Mouse (Mus musculus) forebrain, embryonic 16.5 days (tissue): ENCODE data around the gene Zfp865. TPM values are rescaled to one million over a fixed set of nuclear protein-coding genes. Genes with fewer than 3 reads are reported as not detected.

ENCODE experiments used
- ATAC-seq: fragments of 200-750 bp; cut with Nextera tagmentation; 2 replicates; pipeline ENCODE4 v1.8.0; 2017; ENCODE audit warnings: mild to moderate bottlenecking, moderate library complexity
- H3K27ac ChIP-seq: fragments of 300-500 bp; sonication (generic); 2 replicates; pipeline ENCODE4 v1.5.1; 2014; ENCODE audit warnings: low read length, control low read depth
- H3K27me3 ChIP-seq: fragments of 300-500 bp; sonication (generic); replicated peaks from 2 replicates; pipeline ENCODE4 v1.6.1; 2014; ENCODE audit warnings: low read length; ENCODE audit not compliant: control insufficient read depth, insufficient read depth
- H3K36me3 ChIP-seq: fragments of 300-500 bp; sonication (generic); 2 replicates; pipeline ENCODE4 v1.6.1; 2014; ENCODE audit not compliant: control insufficient read depth, insufficient read depth
- H3K4me1 ChIP-seq: fragments of 300-500 bp; sonication (generic); replicated peaks from 2 replicates; pipeline ENCODE4 v1.6.1; 2014; ENCODE audit warnings: low read length; ENCODE audit not compliant: control insufficient read depth, insufficient read depth
- H3K4me2 ChIP-seq: fragments of 300-500 bp; sonication (generic); 2 replicates; pipeline ENCODE4 v1.6.1; 2014; ENCODE audit warnings: mild to moderate bottlenecking, low read length, control low read depth
- H3K4me3 ChIP-seq: fragments of 300-500 bp; sonication (generic); replicated peaks from 2 replicates; pipeline ENCODE4 v1.5.1; 2014; ENCODE audit warnings: mild to moderate bottlenecking, low read length, control low read depth
- H3K9ac ChIP-seq: fragments of 300-500 bp; sonication (generic); replicated peaks from 2 replicates; pipeline ENCODE4 v1.6.1; 2014; ENCODE audit warnings: low read depth, low read length, control low read depth
- H3K9me3 ChIP-seq: fragments of 300-500 bp; sonication (generic); 2 replicates; pipeline ENCODE4 v1.6.1; 2016; ENCODE audit warnings: low read length; ENCODE audit not compliant: control insufficient read depth
- WGBS: fragments of 180-500 bp; shearing (Covaris S2); extraction: QIAGEN DNeasy Blood & Tissue Kit; methylation state at CpG from one replicate; pipeline ENCODE4 v1.1.7; 2014; 5-methylcytosine and 5-hydroxymethylcytosine counted together
- polyA plus RNA-seq: library from polyadenylated mRNA; unstranded; fragments of >200 nt; fragmentation: Nextera tagmentation; extraction: Ambion mirVana; gene quantifications from 2 replicates; pipeline ENCODE4 v1.2.1, GENCODE M21; 2015

The Zfp865 gene
- polyA plus RNA-seq, 1 experiment from 2014 or later: 6.5 TPM

DNA sequence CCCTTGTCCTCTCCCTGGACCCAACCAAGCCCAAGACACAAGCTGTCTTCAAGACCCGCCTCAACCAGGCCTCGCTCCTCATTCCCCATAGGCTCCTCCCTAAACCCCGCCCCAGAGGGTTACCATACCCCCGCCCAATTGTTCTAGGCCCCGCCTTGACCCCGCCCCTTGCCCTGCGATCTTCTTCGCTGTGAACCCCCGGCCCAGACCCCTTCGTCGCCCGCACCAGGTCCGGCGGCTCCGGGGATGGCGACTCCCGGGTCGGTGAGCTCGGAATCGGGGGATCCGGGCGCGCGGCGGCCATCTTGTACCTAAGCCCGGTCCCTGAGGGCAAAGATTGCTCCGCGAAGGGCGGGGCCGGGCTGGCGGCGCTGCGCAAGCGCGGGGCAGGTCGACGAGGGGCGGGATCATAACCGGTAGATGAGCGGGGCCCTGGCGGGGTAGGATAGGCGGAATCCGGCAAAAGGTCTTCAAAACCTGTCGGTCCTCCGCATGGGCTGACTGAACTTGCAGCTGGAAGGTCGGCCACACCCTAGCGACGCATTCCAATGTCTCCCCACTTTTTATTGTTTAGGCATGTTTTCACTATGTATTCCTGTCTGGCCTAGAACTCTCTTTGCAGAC lies 18.0 kb downstream of the Zfp865 start, which contains the start of gene Zfp784:
TSS of gene Zfp784 (minus strand) at position 338 of the 624 bp plus-strand sequence.
- Histone ChIP-seq H3K4me1 (peaks cover 16% of the 10 kb centered on the region), H3K9me3 (no peaks in the 10 kb centered on the region), H3K9ac (peak within 1 kb of the TSS; percentile 79), H3K4me2 (peak within 1 kb of the TSS; percentile 69), H3K27me3 (no peaks in the 10 kb centered on the region), H3K4me3 (peak within 1 kb of the TSS; percentile 84), H3K36me3 (peaks cover 12% of the 10 kb centered on the region), H3K27ac (peak within 1 kb of the TSS; percentile 96)
- ATAC-seq: peak; percentile 95
- 1% methylated on average over 48 of the region's 48 CpGs for WGBS

- H3K4me3 ChIP-seq: peak overlapping the region; percentile 84
- H3K27ac ChIP-seq: peak overlapping the region; percentile 96; the same call in 1 of the 2 replicates
- no peaks in the 10 kb centered on the region for H3K9me3 ChIP-seq
- peak overlapping the region; percentile 69 for H3K4me2 ChIP-seq
- H3K27me3 ChIP-seq: no peaks in the 10 kb centered on the region
- 39% methylated on average over 5 of the region's 5 CpGs for WGBS
- no peak for ATAC-seq
- H3K4me1 ChIP-seq: peaks cover 16% of the 10 kb centered on the region
- H3K36me3 ChIP-seq: peaks cover 8% of the 10 kb centered on the region; the same call in 1 of the 2 replicates
- peak overlapping the region; percentile 79 for H3K9ac ChIP-seq
These were observed 18.8 kb downstream of the Zfp865 start for GRCm38 (mm10) chr7:5038940-5039339.

DNA sequence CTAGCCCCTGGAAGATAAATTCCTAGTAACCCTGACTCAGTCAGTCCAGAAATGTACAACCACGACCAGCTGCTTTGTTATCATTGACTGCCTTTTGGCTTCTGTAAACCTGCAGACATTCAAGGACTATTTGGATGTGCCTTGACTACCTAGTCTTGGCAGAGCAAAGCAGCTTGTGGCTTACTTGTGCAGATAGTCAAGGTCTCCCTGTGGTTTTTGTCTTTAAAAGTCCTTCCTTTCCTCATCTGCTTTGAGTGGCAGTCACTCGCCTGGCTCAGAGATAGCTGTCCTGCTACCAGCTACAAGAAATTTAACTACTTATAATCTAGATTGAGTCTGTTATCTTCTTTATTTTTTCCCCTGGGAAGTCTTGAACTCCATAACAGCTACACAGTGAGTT lies 24.8 kb downstream of the Zfp865 start:
- H3K27me3 ChIP-seq: no peaks in the 10 kb centered on the region
- WGBS: 80% methylated on average over 2 of the region's 2 CpGs
- no peaks in the 10 kb centered on the region for H3K4me1 ChIP-seq
- no peak overlapping the region for H3K27ac ChIP-seq
- H3K9ac ChIP-seq: no peak overlapping the region
- no peak for ATAC-seq
- no peak overlapping the region for H3K4me2 ChIP-seq
- no peak overlapping the region for H3K4me3 ChIP-seq
- no peaks in the 10 kb centered on the region for H3K9me3 ChIP-seq
- H3K36me3 ChIP-seq: no peaks in the 10 kb centered on the region

- H3K36me3 ChIP-seq: no peaks in the 10 kb centered on the region
- no peak overlapping the region for H3K4me2 ChIP-seq
- no peak for ATAC-seq
- no peak overlapping the region for H3K27ac ChIP-seq
- no peak overlapping the region for H3K4me3 ChIP-seq
- H3K4me1 ChIP-seq: no peaks in the 10 kb centered on the region; the same call in 1 of the 2 replicates
- H3K9ac ChIP-seq: no peak overlapping the region
- WGBS: 74% methylated on average over 2 of the region's 2 CpGs
- no peaks in the 10 kb centered on the region for H3K27me3 ChIP-seq
- no peaks in the 10 kb centered on the region for H3K9me3 ChIP-seq
These were observed 25.9 kb downstream of the Zfp865 start for GRCm38 (mm10) chr7:5046112-5046511.

DNA sequence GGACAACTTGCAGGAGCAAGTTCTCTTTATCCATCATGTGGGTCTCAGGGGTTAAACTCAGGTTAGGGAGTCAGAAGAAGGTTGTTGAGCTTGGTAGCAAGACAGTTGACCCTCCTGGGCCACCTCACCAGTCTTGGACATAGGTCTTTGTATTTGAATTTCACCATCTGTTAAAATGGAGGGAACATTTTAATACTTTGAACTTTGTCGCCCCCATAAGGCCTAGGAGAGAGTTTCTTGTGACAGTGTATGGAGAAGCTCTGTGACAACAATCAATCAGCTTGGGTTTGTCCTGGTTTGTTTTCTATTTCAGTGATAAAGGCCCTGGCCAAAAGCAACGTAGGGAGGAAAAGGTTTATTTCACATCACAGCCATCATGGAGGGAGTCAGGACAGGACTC lies 27.1 kb downstream of the Zfp865 start:
- Histone ChIP-seq H3K4me3 (no peak overlapping the region), H3K9ac (no peak overlapping the region), H3K4me2 (no peak overlapping the region), H3K27ac (no peak overlapping the region), H3K4me1 (peaks cover 5% of the 10 kb centered on the region), H3K36me3 (no peaks in the 10 kb centered on the region), H3K9me3 (no peaks in the 10 kb centered on the region), H3K27me3 (peaks cover 3% of the 10 kb centered on the region; the same call in 1 of the 2 replicates)
- WGBS: 40% methylated on average over 2 of the region's 2 CpGs
- no peak for ATAC-seq

- H3K9ac ChIP-seq: peak within 1 kb of the TSS; percentile 80
- under 1% methylated on average over 63 of the region's 65 CpGs for WGBS
- H3K36me3 ChIP-seq: no peaks in the 10 kb centered on the region
- H3K9me3 ChIP-seq: no peaks in the 10 kb centered on the region
- ATAC-seq: peak; percentile 83
- peak within 1 kb of the TSS; percentile 67 for H3K4me3 ChIP-seq
- H3K4me1 ChIP-seq: peaks cover 39% of the 10 kb centered on the region
- peak within 1 kb of the TSS; percentile 94 for H3K4me2 ChIP-seq
- peaks cover 41% of the 10 kb centered on the region for H3K27me3 ChIP-seq
- peak within 1 kb of the TSS; percentile 41 for H3K27ac ChIP-seq
These were observed 31.3 kb downstream of the Zfp865 start, which contains the start of gene Zfp580 for GRCm38 (mm10) chr7:5051193-5052192. Gene Zfp580 (plus strand): TSS chr7:5051538.

DNA sequence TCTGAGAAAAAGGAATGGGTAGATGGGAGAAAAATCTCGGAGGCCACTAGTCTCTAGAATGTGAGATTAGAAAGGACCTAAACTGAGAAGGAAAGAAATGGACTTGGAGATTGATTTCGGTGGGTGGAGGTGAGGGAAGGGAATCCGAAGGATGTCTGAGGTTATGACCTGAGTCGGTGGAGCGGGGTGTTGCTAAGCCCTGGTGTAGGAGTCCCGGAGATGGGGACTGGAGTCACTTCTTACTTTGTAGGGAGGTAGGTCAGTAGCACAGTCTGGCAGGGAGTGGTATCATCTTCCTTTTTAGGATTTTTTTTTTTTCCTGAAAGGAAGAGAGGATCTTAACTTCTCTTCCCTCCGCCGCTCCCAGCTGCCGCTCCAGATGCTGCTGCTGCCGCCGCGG lies 32.3 kb downstream of the Zfp865 start:
- no peaks in the 10 kb centered on the region for H3K36me3 ChIP-seq
- H3K4me2 ChIP-seq: peak overlapping the region; percentile 94
- H3K4me3 ChIP-seq: peak overlapping the region; percentile 67
- no peak for ATAC-seq
- peak overlapping the region; percentile 80 for H3K9ac ChIP-seq
- WGBS: 7% methylated on average over 6 of the region's 12 CpGs
- H3K9me3 ChIP-seq: no peaks in the 10 kb centered on the region
- no peak overlapping the region for H3K27ac ChIP-seq
- peaks cover 47% of the 10 kb centered on the region for H3K4me1 ChIP-seq
- H3K27me3 ChIP-seq: peaks cover 43% of the 10 kb centered on the region

DNA sequence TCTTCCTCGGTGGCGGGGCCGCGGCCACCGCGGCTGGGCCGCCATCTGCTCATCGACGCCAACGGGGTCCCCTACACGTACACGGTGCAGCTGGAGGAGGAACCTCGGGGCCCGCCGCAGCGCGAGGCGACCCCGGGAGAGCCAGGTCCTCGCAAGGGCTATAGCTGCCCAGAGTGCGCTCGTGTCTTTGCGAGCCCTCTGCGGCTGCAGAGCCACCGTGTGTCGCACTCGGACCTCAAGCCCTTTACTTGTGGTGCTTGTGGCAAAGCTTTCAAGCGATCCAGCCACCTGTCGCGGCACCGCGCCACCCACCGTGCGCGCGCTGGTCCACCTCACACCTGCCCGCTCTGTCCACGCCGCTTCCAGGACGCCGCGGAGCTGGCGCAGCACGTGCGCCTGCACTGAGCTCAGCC lies 32.8 kb downstream of the Zfp865 start:
- Histone ChIP-seq H3K4me2 (peak overlapping the region; percentile 94), H3K4me3 (peak overlapping the region; percentile 67), H3K9me3 (no peaks in the 10 kb centered on the region), H3K36me3 (no peaks in the 10 kb centered on the region), H3K27ac (no peak overlapping the region), H3K9ac (peak overlapping the region; percentile 80), H3K4me1 (peaks cover 52% of the 10 kb centered on the region), H3K27me3 (peaks cover 47% of the 10 kb centered on the region)
- ATAC-seq: no peak
- 3% methylated on average over 45 of the region's 45 CpGs for WGBS
